ENCODE assay signal across 9 mouse cellular contexts in the genomic region with DNA sequence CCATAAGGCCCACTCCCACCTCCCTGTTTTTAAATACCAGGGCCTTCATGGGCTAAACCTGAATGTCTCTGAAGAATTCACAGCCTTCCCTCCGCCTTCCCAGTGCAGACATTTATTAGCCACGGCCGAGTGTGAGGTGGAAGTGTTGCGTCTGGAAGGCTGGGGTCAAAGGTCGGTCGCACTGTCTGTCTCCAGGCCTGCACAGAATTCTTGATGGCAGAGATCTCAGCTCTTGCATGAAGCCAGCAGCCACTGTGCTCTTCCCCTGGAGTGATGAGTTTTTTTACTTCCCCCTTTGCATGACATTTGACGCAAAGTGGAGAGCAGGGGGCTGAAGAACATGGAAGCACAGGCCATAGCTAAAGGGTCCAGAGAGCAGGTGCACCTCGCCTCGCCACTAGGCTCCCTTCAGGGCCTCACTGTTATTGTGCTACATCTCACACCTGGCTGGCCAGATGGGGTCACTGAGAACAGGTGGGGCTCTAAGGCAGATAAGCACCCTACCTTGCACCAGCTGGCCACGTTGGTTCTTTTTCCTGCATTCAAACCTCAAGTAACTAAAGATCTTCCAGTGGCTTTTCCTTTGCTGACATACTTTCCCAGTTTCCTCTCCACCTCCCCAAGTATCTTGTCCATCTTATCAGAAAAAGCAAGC.
DNase-seq lines count a peak whose midpoint lies in the region; ATAC-seq and TF ChIP-seq lines count a peak whose summit lies in the region.
"Had no signal": no experiment of that assay in that cellular context is flagged by ENCODE, and none has a peak within 500 bp of the region (broad histone marks: within the 10 kb centered on the region; RNA-seq: fewer than 3 reads in every experiment).

No protein-coding gene starts in this region.

- no peaks in the 10 kb centered on the region for H3K36me3 ChIP-seq in forebrain, embryonic 14.5 days (ENCODE audit: control insufficient read depth, insufficient read depth, low read length)
- H3K36me3 ChIP-seq in limb, embryonic 10.5 days = peaks cover 18% of the 10 kb centered on the region; the same call in 1 of the 2 replicates

- no peaks in the 10 kb centered on the region for H3K9me3 ChIP-seq in forebrain, embryonic 14.5 days (replicated peaks; ENCODE audit: control insufficient read depth, low read length)
- H3K9me3 ChIP-seq in limb, embryonic 10.5 days (replicated peaks) = no peaks in the 10 kb centered on the region

- H3K27me3 ChIP-seq in forebrain, embryonic 14.5 days (replicated peaks; ENCODE audit: control insufficient read depth, insufficient read depth, low read length) = no peaks in the 10 kb centered on the region
- H3K27me3 ChIP-seq in limb, embryonic 10.5 days (ENCODE audit: low read depth, poor library complexity, severe bottlenecking) = no peaks in the 10 kb centered on the region
- H3K27me3 ChIP-seq: Patski had no signal

- peak overlapping the region; percentile 31; the same call in 1 of the 2 replicates for H3K4me2 ChIP-seq in forebrain, embryonic 14.5 days (ENCODE audit: low read length)

- TF ChIP-seq CTCF in left cerebral cortex, adult 2 months (IDR thresholded peaks at IDR 0.05) = no peak

- WGBS in forebrain, embryonic 14.5 days = 48% methylated on average over 10 of the region's 10 CpGs
- 46% methylated on average over 10 of the region's 10 CpGs for WGBS in limb, embryonic 10.5 days

- no peak for ATAC-seq in forebrain, embryonic 14.5 days
- ATAC-seq: Patski had no signal

- intact Hi-C loops in left cerebral cortex, adult 2 months (cut with DNase I) = no loop called here

- no peak for DNase-seq in left cerebral cortex, adult 2 months (ENCODE audit: extremely low spot score in 1 of 2, low spot score in 2 of 2)
- no peak for DNase-seq in left cerebral cortex, adult 8-10 months (ENCODE audit: low spot score in 2 of 2)
- no peak for DNase-seq in forebrain, embryonic 14.5 days (ENCODE audit: low spot score)
- DNase-seq in limb, embryonic 10.5 days (ENCODE audit: low spot score) = no peak
- peak; percentile 49 for DNase-seq in retina, embryonic 14.5 days (ENCODE audit: low spot score)
- DNase-seq in layer of hippocampus, postnatal 25 days (ENCODE audit: extremely low spot score in 1 of 2, low spot score in 1 of 2) = no peak
- no peak for DNase-seq in urinary bladder, postnatal 4 days (ENCODE audit: low spot score in 2 of 2)
- no peak for DNase-seq in lung, postnatal 4 days

- H3K4me1 ChIP-seq in forebrain, embryonic 14.5 days (ENCODE audit: control insufficient read depth, insufficient read depth, low read length) = peaks cover 79% of the 10 kb centered on the region
- peaks cover 63% of the 10 kb centered on the region for H3K4me1 ChIP-seq in limb, embryonic 10.5 days

- H3K9ac ChIP-seq in forebrain, embryonic 14.5 days (ENCODE audit: low read length) = peak overlapping the region; percentile 57

- peak overlapping the region; percentile 79; the same call in 1 of the 2 replicates for H3K27ac ChIP-seq in left cerebral cortex, adult 2 months
- H3K27ac ChIP-seq in forebrain, embryonic 14.5 days (ENCODE audit: low read depth, low read length) = peak overlapping the region; percentile 93
- H3K27ac ChIP-seq in limb, embryonic 10.5 days = peak overlapping the region; percentile 43; the same call in 1 of the 2 replicates

- no peak overlapping the region for H3K4me3 ChIP-seq in left cerebral cortex, adult 2 months
- no peak overlapping the region for H3K4me3 ChIP-seq in forebrain, embryonic 14.5 days (ENCODE audit: low read depth, low read length)
- no peak overlapping the region for H3K4me3 ChIP-seq in limb, embryonic 10.5 days

Comparison
In these comparisons a context has a peak if more than half of its experiments do, and no peak if none do; other contexts are left out.
1. H3K27ac ChIP-seq: peak in every context shown above with its lines; median percentile 93 in forebrain, embryonic 14.5 days; 79 in left cerebral cortex, adult 2 months; 43 in limb, embryonic 10.5 days.